Mouse (Mus musculus): ENCODE data around the gene Ankrd31.
"Not testable (repeated sequence)": the region's sequence is repeated elsewhere in the genome, so short reads cannot be mapped to it uniquely, and the experiment has no call there.

Ankrd31 gene

DNA sequence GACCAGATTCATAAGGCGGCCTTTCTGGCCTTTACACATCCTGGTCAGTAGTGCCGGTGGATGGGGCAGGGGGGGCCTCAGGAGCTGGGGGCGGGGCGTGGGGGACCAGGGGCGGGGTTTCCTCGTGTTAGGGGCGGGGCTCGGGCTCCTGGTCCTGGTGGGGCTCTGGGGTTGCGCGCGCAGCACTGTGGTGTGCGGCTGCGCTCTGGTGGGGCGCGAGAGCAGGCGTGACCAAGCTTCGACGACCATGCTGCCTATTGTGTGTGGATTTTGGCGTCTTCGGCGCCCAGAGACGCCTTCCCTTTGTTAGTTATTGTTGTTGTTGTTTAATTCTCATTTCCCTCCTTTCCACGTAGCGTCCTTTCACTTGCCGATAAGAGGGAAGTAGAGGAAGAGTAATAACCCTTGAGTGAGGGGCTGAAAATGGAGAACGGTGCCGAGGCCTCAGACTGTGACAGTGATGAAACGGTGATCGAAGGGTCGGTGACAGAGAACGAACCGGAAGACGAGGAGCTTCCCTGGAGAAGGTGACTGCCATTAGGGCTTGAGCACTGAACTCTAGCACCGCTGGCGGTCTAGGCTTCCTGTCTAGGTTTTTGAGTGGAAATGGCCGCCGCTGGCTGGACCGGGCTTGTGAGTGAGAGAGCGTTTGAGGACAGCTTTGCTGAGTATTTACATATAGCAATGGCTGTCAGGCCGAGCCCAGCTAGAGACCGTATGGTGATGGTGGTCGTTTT, at the start of gene Ankrd31:
Gene Ankrd31 (plus strand): TSS at position 164 of the 737 bp plus-strand sequence.
- no peak for DNase-seq (ENCODE audit: low read depth)

DNA sequence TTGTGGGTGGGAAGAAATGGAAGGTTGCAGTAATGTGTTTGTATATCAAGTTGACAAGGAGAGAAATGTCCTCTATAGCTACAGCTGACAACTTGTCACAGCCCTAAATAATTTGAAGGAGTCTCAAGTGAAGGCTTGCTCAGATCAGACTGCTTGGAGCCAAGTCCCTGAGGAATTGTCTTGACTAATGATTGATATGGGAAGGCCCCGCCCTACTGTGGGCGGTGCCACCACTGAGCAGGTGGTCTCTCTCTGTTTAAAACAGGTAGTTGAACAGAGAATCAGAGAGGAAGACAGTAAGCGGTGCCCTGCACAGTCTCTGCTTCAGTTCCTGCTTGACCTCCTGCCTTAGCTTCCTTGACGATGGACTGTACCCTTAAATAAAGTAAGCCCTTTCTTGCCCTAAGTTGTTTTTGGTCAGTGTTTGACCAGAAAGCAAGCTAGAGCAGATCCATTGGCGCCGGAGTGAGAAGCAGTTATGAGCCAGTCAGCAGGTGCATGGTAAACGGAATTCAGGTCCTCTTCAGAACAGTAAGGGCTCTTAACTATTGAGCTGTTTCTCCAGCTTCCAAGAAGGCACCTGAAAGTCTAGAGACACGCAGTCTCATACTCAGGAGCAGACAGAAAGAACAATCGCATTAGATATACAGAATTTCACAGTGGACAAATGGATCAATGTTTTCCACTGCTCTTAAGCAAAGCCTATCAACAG, 45.3 kb upstream of the Ankrd31 start:
- no peak for DNase-seq (ENCODE audit: low read depth)

DNA sequence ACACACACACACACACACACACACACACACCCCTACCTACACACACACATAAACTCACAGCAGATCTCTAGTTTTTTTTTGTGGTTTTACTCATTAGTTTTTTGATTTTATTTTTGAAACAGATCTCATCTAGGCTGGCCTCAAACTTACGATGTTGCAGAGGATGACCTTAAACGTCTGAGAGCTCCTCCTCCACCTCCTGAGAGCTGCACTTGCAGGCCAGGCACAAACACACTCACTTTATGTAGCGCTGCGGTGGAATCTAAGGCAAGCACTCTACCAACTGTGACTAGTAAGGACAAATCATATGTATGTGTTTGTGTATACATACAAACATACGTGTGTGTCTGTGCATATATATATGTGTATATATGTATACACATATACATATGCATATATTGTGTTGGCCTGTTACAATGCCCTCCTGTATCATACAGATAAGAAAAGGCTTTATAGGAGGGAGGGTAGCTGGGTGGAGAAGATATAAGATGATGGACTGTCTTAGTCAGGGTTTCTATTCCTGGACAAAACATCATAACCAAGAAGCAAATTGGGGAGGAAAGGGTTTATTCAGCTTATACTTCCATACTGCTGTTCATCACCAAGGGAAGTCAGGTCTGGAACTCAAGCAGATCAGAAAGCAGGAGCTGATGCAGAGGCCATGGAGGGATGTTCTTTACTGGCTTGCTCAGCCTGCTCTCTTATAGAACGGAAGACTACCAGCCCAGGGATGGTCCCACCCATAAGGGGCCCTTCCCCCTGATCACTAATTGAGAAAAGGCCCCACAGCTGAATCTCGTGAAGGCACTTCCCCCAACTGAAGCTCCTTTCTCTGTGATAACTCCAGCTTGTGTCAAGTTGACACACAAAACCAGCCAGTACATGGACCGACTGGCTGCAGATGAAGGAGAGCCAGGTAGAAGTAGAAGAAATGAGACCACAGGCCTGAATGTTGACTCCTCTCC, 38.5 kb upstream of the Ankrd31 start:
- DNase-seq (ENCODE audit: low read depth) = peak; percentile 24

DNA sequence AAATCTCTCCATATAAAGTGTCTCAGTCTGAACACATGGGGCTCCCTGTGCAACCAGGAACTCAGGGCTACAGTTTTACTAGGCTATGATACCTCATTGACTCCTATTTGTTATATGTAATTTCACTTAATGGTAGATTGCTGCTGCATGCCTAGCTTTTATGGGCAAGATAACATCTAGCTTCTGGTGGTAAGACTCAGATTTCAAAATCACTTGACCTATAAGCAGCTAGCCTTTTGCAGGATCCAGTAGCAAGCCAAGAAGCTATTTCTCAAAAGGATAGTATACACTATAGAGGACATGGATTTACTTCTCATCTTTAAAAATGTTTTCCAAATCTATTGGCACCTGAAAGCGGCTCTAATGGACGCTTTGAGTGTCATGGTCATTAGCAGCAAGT, 31.8 kb upstream of the Ankrd31 start:
- DNase-seq (ENCODE audit: low read depth) = no peak

DNA sequence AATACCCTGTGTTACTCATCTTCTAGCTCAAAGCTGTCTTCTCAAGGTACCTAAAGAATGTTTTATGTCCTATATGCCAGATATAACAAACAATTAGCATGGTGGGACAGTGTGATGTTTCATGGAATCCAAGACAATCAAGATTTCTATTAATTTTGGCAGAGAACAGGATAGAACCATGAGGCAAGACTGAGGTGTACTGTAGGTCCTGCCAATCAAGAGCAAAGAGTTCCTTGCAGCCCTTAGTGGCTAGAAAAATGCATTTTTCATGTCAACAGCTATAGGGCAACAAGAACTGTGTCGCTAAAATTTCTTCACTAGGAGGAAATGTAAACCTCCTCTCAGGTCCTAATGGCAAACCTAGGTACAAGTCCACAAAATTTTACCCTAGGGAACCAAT, 30.3 kb upstream of the Ankrd31 start:
- no peak for DNase-seq (ENCODE audit: low read depth)

DNA sequence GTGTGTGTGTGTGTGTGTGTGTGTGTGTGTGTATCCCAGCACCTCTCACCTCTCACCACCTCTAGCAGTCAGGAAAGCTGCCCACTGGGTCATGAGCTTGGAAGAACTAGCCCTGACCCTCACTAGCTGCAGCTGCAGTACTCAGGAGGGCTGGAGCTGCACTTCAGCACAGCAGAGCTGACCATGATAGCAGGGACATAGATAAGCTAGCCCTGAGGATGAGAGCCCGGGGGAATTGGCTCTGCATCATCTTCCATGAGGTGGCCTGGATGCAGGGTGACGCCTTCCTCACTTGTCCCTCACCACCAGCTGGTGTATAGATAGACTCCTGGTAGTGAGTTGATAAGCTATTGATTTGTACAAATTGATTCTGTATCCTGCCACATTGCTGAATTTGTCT, 28.1 kb upstream of the Ankrd31 start:
- DNase-seq (ENCODE audit: low read depth) = no peak

DNA sequence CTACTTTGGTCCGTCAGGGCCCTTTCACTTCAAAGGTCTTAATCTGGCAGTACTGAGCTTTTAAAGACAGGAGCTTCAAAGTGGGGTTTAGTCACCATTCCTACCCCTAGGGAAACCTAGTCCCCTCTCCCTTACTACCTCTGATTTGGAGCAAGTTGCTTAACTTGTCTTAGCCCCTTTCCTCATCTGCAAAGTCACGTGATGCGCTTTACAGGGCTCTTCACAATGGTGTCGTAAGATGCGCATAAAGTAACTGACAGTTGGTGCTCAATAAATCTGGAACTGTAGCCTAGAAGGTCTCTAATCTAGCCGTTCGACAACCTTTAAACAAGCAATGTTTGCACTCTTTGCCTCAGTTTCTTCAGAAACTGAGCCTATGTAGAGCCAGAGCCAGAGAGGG, 19.8 kb upstream of the Ankrd31 start:
- no peak for DNase-seq (ENCODE audit: low read depth)

DNA sequence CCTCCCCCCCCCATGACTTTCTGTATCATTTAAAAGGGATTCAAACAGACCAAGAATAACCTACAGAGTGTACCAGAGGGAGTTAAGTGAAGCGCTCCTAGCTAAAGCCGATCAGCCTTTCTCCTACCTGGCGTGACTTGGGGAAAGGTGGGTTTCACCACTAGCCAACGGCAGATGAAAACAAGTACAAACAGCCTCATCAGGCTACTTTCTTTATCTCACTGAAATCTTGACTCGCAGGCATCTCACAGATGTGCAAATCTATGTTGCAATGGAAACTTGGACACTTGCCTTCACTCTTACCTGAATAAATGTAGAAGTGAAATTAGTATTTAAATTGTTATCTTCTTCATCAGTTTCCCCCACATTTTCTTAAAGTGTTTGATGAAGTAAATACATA, 18.9 kb upstream of the Ankrd31 start:
- no peak for DNase-seq (ENCODE audit: low read depth)

DNA sequence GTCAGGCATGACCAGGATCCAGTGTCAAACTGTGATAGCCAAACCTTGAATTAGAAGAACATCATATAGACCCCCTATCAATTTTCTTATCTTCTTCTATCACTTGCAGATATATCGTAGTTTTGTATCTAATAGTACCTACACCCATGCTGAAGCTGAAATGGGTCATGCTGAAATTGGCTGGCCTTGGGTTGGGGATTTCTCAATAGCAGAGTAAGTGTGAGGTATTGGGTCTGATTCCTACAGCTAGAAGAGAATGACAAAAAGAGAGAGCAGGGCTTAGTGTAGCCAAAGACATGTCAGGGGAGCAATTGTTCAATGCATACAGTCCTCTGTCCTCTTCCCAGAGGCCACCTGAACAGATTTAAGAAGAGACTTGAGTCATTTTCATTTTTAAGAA, 18.0 kb upstream of the Ankrd31 start:
- DNase-seq (ENCODE audit: low read depth) = no peak

DNA sequence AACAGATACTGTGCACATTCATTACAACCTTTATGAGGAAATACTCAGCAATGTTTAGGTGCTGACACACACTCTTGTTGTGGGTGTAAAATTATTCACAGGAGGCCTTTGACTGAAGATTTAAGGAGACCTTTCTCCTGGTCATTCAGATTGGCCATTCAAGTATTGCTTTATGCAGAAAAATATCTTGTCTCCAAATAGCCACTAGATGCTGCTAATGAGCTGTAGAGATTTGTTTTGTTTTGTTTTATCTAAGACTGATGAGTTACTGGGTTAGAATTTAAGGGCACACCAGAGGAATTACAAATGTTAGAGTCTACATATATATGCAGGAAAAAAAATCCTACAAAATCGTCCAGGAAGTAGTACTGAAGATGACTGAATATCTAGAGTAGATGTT, 12.9 kb upstream of the Ankrd31 start:
- no peak for DNase-seq (ENCODE audit: low read depth)

DNA sequence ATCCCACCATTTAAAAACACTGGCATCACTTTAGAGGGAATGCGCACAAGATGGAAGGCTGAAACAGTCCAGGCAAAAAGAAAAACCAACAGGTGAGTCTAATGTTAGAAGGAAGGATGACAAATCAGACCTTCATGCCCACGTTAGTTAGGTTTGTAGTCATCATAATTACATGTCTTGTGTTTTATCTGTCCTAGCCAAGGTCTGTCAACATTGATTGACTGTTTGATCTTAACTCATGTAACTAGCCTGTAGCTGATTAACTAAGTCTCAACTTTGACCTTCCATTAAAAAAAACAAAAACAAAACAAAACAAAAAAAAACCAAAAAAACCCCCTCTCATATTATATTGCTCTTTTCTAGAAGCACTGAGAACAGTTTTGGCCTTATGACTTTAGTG, 7.9 kb upstream of the Ankrd31 start:
- DNase-seq (ENCODE audit: low read depth) = no peak

DNA sequence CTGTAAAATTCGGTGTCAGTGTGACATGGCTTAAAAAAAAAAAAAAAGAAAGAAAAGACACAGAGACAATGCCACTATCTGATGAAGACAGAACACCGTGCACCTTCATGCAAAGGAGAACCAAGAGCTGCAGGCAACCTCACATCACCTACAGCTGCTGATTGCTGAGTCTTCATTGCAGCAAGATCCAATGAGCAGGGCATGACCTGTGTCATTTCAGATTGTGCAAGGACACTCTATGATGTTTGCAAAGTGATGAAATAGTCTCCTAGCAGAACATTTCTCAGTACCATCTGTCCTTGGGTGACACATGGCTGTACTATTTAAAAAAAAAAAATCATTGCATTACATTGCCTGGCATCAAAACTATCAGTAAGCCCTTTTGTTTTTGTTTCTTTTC, 5.2 kb upstream of the Ankrd31 start:
- DNase-seq (ENCODE audit: low read depth) = no peak

DNA sequence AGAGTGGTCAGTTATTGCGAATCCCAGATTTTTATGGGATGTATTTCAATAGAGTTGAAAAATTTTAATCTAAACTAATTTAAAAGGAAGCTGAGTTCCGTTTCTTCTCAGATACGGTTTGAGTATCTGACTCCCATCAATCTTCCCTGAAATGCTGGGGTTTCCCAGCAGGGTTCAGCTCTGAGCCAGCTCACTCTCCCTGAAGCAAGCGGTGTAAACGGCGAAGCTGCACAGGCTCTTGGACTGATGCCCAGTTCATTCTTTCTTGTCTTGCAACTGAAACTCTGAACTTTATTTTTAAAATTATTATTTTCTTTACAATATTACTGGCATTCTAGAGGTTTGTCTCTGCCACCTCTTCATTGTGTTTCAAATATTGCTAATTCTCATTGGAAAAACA, 2.0 kb upstream of the Ankrd31 start:
- DNase-seq (ENCODE audit: low read depth) = no peak

DNA sequence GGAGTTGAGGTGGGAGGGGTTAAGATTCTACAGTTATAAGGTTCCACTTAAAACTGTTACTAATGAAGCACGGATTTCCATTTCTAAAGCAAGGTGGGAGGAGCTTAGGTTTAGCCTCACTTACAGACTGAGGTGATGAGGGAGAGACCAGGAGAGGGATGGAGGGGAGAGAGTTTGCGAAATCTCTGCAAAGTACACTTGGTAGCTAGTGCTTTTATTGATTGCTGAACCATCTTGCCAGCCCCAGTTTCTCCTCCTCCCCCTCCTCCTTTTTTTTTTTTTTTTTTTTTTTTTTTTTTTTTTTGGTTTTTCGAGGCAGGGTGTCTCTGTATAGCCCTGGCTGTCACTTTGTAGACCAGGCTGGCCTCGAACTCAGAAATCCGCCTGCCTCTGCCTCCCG, 1.8 kb downstream of the Ankrd31 start:
- DNase-seq (ENCODE audit: low read depth) = no peak

DNA sequence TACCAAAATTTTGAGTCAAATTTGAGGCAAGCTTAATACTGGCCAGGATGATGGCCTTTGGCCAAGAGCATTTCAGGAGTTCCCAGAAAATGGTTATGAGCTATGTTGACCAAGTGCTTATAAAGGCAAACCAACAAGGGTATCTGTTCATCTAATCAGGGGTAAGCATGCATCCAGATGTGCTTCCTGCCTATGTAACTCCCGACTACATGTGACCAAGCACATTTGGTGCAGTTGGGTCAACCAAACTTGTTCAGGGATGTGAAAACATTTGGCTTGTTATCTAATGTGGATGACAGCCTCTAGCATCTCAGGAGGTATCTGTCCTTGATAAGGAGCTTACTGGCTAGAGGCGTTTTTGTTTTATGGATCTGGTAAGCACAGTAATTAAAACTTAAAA, 12.8 kb downstream of the Ankrd31 start:
- DNase-seq (ENCODE audit: low read depth) = peak; percentile 23

DNA sequence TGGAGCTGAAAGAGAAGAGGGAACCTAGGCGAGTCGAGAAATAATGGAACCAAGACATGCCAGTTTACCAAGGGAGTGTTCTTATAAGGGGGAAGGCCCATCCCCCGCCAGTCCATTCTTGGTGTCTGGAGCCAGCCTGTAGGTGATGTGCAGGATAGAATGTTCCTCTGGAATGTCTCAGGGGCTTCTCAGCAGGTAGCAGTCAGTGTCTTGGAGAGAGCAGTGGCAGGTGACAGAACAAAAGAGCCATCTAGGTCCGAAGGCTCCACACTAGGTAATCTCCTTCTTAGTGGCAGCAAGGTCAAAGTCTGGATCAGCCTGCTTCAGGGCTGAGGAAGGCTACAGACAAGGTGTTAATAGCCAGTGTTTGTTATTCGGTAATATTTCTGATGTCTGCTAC, 38.0 kb downstream of the Ankrd31 start:
- not testable (repeated sequence) for DNase-seq (ENCODE audit: low read depth)

DNA sequence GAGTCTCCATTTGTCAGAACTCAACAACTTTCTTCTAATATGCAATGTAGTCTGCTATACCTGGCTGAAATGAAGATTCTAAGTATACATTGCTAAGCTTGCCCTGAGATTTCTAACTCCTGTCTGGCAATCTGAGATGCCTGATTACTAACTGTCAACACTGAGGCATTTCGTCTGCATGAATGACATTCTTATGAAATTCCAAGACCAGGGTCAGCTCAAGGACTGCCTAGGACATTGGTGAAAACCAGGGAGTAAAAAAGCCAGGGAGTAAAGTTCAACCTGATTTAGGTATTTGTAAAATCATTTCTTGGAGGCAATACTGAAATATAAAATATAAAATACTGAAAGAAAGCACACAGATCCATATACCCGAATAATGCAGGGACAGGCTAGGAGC, 45.4 kb downstream of the Ankrd31 start:
- DNase-seq (ENCODE audit: low read depth) = no peak

DNA sequence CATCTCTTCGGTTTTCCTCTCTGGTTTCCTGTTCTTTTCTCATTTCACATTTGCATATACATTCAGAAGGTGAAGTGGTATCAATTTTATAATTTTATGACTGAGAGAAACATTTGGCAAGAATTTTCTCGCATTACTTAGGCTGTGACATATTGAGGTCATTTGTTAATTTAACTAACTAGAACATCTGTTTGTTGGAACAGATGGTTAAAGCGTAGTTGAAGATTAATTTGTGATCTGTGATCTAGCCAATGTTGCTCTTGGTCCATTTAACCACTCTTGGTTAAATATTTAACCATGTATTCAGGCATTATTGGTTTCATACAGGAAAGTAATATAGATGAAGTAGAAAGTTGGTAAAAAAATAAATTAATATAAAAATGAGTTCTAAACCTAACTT, 47.2 kb downstream of the Ankrd31 start:
- DNase-seq (ENCODE audit: low read depth) = no peak

DNA sequence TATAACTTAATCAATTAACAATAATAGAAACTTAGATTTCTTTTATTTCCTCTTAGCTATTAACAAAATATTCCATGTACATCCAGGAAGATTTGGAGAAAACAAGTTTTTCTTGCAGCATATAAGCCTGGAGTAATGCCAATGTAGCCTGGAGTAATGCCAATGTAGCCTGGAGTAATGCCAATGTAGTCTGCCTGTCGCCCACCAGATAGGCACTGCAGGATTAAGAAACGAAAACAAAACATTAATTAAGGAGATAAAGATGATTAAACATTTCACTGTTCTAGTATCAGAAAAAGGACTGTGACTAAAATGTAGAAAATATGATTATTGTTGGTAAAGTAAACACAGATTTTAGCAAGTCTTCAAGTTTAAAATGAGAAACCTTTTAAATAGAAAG, 49.4 kb downstream of the Ankrd31 start:
- no peak for DNase-seq (ENCODE audit: low read depth)

DNA sequence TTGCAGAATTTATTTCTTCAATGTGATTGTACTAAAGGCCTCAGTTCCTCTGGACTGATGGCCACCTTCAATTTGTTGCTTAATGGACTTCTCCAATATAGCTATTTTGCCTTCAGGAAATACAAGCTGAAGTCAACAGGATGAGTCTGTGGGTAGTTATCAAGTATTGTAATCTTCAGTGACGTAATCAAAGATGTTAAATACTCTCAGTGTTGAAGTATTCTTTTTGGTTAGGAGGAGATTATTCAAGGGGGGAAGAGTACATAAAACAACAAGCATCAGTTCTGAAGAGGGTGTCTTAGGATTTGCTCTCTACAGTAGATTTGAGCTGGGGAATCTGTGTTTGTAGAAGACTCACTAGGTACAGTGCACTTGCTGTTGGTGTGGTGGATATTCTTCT, 101.7 kb downstream of the Ankrd31 start:
- no peak for DNase-seq (ENCODE audit: low read depth)

DNA sequence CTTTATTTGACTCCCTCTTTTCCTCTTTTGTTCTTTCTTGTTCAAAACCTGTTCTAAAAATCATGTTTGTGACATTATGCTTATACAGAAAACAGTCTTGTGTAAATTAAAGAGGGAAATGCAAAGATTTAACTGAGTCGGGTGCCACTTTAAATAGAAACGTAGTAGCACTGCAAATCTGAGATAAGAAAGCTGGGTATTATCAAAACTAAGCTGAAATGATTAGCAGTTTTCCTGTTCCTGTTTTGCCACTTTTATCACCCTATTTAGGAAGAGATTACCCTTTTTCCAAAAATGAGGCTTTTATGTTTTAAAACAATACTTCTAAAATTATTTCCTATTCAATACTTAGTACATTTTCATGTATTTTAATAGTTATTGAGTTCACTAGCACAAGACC, 104.1 kb downstream of the Ankrd31 start:
- no peak for DNase-seq (ENCODE audit: low read depth)

DNA sequence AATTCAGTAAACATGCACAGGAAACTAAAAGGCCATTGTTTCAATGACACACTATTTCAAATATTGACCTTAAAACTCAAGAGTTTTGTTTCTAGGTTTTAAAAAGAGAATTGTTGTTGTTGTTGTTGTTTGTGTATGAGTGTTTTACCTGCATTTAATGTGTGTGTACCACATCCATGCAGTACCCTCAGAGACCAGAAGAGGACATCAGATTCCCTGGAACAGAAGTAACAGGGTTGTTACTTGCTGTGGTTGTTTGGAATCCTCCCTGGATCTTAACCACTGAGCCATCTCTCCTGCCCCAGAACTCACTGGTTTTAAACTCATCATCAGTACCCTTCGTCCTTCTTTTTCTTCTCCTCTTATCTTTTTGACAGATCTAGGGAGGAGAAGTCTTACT, 105.2 kb downstream of the Ankrd31 start:
- DNase-seq (ENCODE audit: low read depth) = peak; percentile 11

DNA sequence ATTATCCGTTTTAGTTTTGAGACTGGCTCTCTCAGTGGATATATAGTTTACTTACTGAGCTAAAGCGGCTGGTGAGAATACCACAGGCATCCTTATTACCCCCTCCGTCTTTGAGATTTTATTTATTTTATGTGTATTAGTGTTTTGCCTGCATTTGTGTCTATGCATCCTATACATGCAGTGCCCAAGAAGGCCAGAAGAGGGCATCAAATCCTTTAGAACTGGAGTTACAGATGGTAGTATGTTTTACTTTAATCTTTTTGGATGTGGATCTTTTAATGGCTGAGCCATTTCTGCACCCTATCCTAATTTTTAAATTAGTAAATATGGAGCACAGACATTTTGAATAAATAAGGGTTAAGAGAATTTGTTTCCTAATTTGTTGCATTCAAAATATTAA, 107.1 kb downstream of the Ankrd31 start:
- peak; percentile 58 for DNase-seq (ENCODE audit: low read depth)

Data from c-Kit-positive CD71-positive TER-119-negative erythroid progenitor cells, embryonic 14.5 days (primary cell).